Mouse (Mus musculus) ES-Bruce4 (cell line): Measurements from ENCODE around the gene Defb25. TPM values are rescaled to one million over a fixed set of nuclear protein-coding genes. Genes with fewer than 3 reads are reported as not detected.

ENCODE experiments used
- H3K27ac ChIP-seq: 2 replicates; pipeline ENCODE4 v1.5.1; 2012; ENCODE audit warnings: low read length, inconsistent platforms; ENCODE audit not compliant: insufficient read depth
- H3K27me3 ChIP-seq: 2 replicates; pipeline ENCODE4 v1.6.1; 2012; ENCODE audit warnings: mild to moderate bottlenecking, low read length, inconsistent platforms; ENCODE audit not compliant: control insufficient read depth, poor library complexity, insufficient read depth, severe bottlenecking
- H3K36me3 ChIP-seq: 2 replicates; pipeline ENCODE4 v1.6.1; 2012; ENCODE audit warnings: inconsistent platforms, mild to moderate bottlenecking, low read length, moderate library complexity; ENCODE audit not compliant: control insufficient read depth, poor library complexity, insufficient read depth, severe bottlenecking
- H3K4me1 ChIP-seq: one replicate; pipeline ENCODE4 v1.8.1; 2011; ENCODE audit warnings: low read length; ENCODE audit not compliant: control insufficient read depth, insufficient read depth
- H3K4me3 ChIP-seq: 2 replicates; pipeline ENCODE4 v1.5.1; 2011; ENCODE audit warnings: low read depth, mild to moderate bottlenecking, low read length
- H3K9ac ChIP-seq: 2 replicates; pipeline ENCODE4 v1.6.1; 2012; ENCODE audit warnings: low read depth, mild to moderate bottlenecking, inconsistent platforms; ENCODE audit not compliant: poor library complexity, severe bottlenecking
- H3K9me3 ChIP-seq: replicated peaks from 2 replicates; pipeline ENCODE4 v1.6.1; 2012; ENCODE audit warnings: mild to moderate bottlenecking, low read length, inconsistent platforms; ENCODE audit not compliant: control insufficient read depth, poor library complexity, insufficient read depth, severe bottlenecking
- CTCF ChIP-seq: IDR thresholded peaks from one replicate; pipeline ENCODE4 v1.8.1; 2011; ENCODE audit warnings: low read depth, low read length
- EP300 ChIP-seq: IDR thresholded peaks from 2 replicates; pipeline ENCODE4 v1.6.1; 2011; ENCODE audit warnings: low read depth, low read length; ENCODE audit not compliant: insufficient read depth
- POLR2A ChIP-seq: IDR thresholded peaks from one replicate; pipeline ENCODE4 v1.8.1; 2011; ENCODE audit warnings: low read length; ENCODE audit not compliant: insufficient read depth
- polyA plus RNA-seq: library from polyadenylated mRNA; stranded (reverse); fragments of >200 nt; gene quantifications from 2 replicates; pipeline ENCODE4 v1.2.4, GENCODE M21; 2011; ENCODE audit warnings: low read depth; ENCODE audit not compliant: missing spikeins, insufficient read depth, insufficient read length

The Defb25 gene
- polyA plus RNA-seq, 1 experiment: not detected

GRCm38 (mm10) chr2:152622151-152622550 is 702 bp downstream of the Defb25 start:
- TF ChIP-seq EP300 (no peak), POLR2A (no peak), CTCF (no peak)
- H3K27ac ChIP-seq: no peak overlapping the region
- no peaks in the 10 kb centered on the region for H3K27me3 ChIP-seq
- no peak overlapping the region for H3K9ac ChIP-seq
- H3K4me3 ChIP-seq: no peak overlapping the region
- H3K36me3 ChIP-seq: no peaks in the 10 kb centered on the region
- no peaks in the 10 kb centered on the region for H3K9me3 ChIP-seq
- no peaks in the 10 kb centered on the region for H3K4me1 ChIP-seq

DNA sequence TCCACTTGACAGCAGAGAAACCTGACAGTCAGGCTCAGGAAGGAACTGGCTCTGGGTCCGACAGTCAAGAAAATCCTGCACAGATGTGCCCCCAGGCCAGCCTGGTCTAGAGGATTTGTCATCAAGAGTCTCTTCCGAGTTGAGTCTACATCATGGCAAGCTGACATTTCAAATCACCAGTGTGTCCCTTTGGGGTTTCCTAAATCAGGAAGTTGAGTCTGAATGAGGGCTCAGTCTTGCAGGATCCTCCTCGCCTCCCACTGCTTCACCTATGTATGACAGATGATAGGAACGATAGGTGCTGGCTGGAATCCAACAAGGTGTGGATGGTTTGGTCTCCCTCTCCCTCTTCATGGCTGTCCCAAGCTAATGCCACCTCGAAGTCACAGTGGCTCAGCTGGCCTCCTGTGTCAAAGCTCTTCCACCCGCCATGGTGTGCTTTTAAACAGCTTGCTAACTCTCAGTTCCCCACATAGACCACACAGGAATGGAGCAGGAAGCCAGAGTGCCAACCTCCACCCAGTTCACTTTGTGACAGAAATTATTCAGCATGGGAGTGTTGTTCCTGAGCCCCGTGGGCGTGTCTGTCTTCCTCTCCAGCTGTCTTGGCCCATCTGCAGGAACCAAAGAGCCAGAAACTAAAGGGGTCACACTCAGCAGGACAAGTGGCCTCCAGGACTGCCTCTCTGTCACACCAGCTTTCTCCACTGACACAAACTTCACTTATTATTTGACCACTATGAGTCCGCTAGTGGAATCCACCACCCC is 2.3 kb downstream of the Defb25 start:
- H3K27ac ChIP-seq: no peak overlapping the region
- no peak overlapping the region for H3K4me3 ChIP-seq
- TF ChIP-seq CTCF: no peak
- no peak for TF ChIP-seq POLR2A
- no peaks in the 10 kb centered on the region for H3K27me3 ChIP-seq
- H3K4me1 ChIP-seq: no peaks in the 10 kb centered on the region
- no peak overlapping the region for H3K9ac ChIP-seq
- H3K36me3 ChIP-seq: no peaks in the 10 kb centered on the region
- H3K9me3 ChIP-seq: no peaks in the 10 kb centered on the region

DNA sequence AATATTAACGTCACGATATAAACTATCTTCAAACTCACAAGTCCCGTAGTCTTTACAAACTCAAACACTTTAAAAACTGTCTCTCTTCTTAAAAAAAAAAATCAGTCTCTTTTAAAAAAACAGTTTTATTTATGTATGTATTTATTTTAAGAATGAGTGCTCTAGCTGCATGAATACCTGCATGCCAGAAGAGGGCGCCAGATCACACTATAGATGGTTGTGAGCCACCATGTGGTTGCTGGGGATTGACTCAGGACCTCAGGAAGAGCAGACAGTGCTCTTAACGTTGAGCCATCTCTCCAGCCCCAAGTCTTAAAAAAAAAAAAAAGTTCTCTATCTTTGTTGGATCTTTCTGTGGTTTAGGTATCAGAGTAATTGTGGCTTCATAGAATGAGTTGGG is 5.5 kb downstream of the Defb25 start:
- Histone ChIP-seq H3K4me1 (no peaks in the 10 kb centered on the region), H3K27ac (no peak overlapping the region), H3K9ac (no peak overlapping the region), H3K27me3 (no peaks in the 10 kb centered on the region), H3K9me3 (no peaks in the 10 kb centered on the region), H3K4me3 (no peak overlapping the region), H3K36me3 (no peaks in the 10 kb centered on the region)
- TF ChIP-seq EP300 (no peak), CTCF (peak; percentile 61)

GRCm38 (mm10) chr2:152616470-152616869 is 6.4 kb downstream of the Defb25 start:
- H3K9ac ChIP-seq: no peak overlapping the region
- no peaks in the 10 kb centered on the region for H3K36me3 ChIP-seq
- no peak overlapping the region for H3K27ac ChIP-seq
- H3K9me3 ChIP-seq: no peaks in the 10 kb centered on the region
- no peaks in the 10 kb centered on the region for H3K4me1 ChIP-seq
- TF ChIP-seq CTCF: no peak
- no peak for TF ChIP-seq EP300
- TF ChIP-seq POLR2A: no peak
- H3K4me3 ChIP-seq: no peak overlapping the region
- H3K27me3 ChIP-seq: no peaks in the 10 kb centered on the region

GRCm38 (mm10) chr2:152615563-152615962 is 7.3 kb downstream of the Defb25 start:
- Histone ChIP-seq H3K27me3 (no peaks in the 10 kb centered on the region), H3K27ac (no peak overlapping the region), H3K9ac (no peak overlapping the region), H3K9me3 (no peaks in the 10 kb centered on the region), H3K4me3 (no peak overlapping the region), H3K36me3 (no peaks in the 10 kb centered on the region), H3K4me1 (no peaks in the 10 kb centered on the region)
- TF ChIP-seq EP300 (no peak), CTCF (peak; percentile 63), POLR2A (no peak)

- Histone ChIP-seq H3K27ac (no peak overlapping the region), H3K4me3 (0 out of 2 replicates have a peak overlapping the region, but pooled peaks have one; percentile 9)
- TF ChIP-seq EP300 (no peak), POLR2A (no peak), CTCF (no peak)
Measured at GRCm38 (mm10) chr2:152612193-152612592, 10.7 kb downstream of the Defb25 start.

More at GRCm38 (mm10) chr2:152612193-152612592, 10.7 kb downstream of the Defb25 start:
- Histone ChIP-seq H3K36me3 (no peaks in the 10 kb centered on the region), H3K27me3 (no peaks in the 10 kb centered on the region), H3K9me3 (no peaks in the 10 kb centered on the region), H3K9ac (no peak overlapping the region), H3K4me1 (no peaks in the 10 kb centered on the region)
